Mouse (Mus musculus): ENCODE measurements around the gene Sgms2. TPM values are rescaled to one million over a fixed set of nuclear protein-coding genes. Genes with fewer than 3 reads are reported as not detected.

Sgms2 gene
- total and polyA plus RNA-seq, 3 experiments: not detected

GRCm38 (mm10) chr3:131508024-131508423 is 16.8 kb upstream of the Sgms2 start:
- no peaks in the 10 kb centered on the region for H3K79me2 ChIP-seq (replicated peaks; ENCODE audit: control insufficient read depth, extremely low read depth, insufficient read depth, poor library complexity, severe bottlenecking)
- H3K4me3 ChIP-seq (replicated peaks in 1 of 3; ENCODE audit: low read depth in 2 of 3, low read length in 2 of 3, poor library complexity in 1 of 3): no peak overlapping the region
- H3K36me3 ChIP-seq (replicated peaks in 1 of 2; ENCODE audit: control insufficient read depth in 1 of 2, insufficient read depth in 1 of 2, low read length in 1 of 2): no peaks in the 10 kb centered on the region
- dilution Hi-C loops (cut with MboI; ENCODE audit: extremely low pct_ligation_motif_present, extremely low pct_unique_long_range_greater_than_20kb, low sequenced_read_pairs) (no loop called here), in situ Hi-C loops (cut with MboI; ENCODE audit: low pct_ligation_motif_present, low pct_unique_long_range_greater_than_20kb, low sequenced_read_pairs) (no loop called here)
- H3K27me3 ChIP-seq (replicated peaks): no peaks in the 10 kb centered on the region
- H3K9me3 ChIP-seq (replicated peaks; ENCODE audit: low read length): no peaks in the 10 kb centered on the region
- no peak overlapping the region for H3K9ac ChIP-seq (ENCODE audit: insufficient read depth, low read depth)
- H3K4me1 ChIP-seq (ENCODE audit: control insufficient read depth in 1 of 2, insufficient read depth in 2 of 2): peaks cover 0 to 7% of the 10 kb centered on the region in 2 experiments; a peak in 2 of 4 replicates
- no peak overlapping the region for H3K4me2 ChIP-seq (ENCODE audit: insufficient read depth, low read depth, poor library complexity, severe bottlenecking)
- DNase-seq (ENCODE audit: extremely low read depth): no peak
- no peak overlapping the region for H3K27ac ChIP-seq (ENCODE audit: insufficient read depth, low read depth)
- TF ChIP-seq POLR2A (IDR thresholded peaks at IDR 0.05; ENCODE audit: low read depth, low read length) (no peak), RCOR1 (conservative IDR thresholded peaks at IDR 0.05; ENCODE audit: low read depth, low read length) (no peak), MEF2A (IDR thresholded peaks at IDR 0.05; ENCODE audit: borderline replicate concordance, low read depth, low read length) (no peak)

DNA sequence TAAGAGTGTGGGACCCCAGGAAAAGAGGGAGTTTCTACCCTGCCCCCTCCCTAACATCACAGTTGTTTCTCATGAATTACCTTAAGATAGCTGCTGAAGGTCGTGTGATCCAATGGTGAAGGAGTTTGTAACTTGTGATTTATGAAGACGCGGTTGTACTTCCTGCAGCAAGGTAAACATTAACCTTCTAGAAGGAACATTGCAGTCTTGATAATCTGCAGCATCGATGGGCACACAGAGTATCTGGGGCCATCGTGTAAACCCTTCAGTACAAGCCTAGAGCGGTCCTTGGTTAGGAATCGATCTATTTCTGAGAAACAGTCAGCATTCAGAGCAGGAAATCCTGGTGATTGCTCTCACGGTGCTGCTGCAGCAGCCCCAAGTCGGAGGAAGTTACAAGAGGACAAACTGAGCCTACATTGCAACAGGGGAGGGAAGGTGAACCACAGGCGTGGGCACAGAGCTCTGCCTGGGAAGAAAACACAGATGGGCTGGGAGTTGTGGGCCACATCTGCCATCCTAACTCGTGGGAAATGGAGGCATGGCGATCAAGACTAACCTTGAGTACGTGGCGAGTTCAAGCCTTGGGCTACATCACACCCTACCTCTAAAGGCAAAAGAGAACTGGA is 13.5 kb upstream of the Sgms2 start:
- Histone ChIP-seq H3K9ac (ENCODE audit: insufficient read depth, low read depth) (no peak overlapping the region), H3K9me3 (replicated peaks; ENCODE audit: low read length) (no peaks in the 10 kb centered on the region), H3K4me2 (ENCODE audit: insufficient read depth, low read depth, poor library complexity, severe bottlenecking) (no peak overlapping the region), H3K27me3 (replicated peaks) (no peaks in the 10 kb centered on the region), H3K27ac (ENCODE audit: insufficient read depth, low read depth) (no peak overlapping the region), H3K36me3 (replicated peaks in 1 of 2; ENCODE audit: control insufficient read depth in 1 of 2, insufficient read depth in 1 of 2, low read length in 1 of 2) (no peaks in the 10 kb centered on the region), H3K4me3 (replicated peaks in 1 of 3; ENCODE audit: low read depth in 2 of 3, low read length in 2 of 3, poor library complexity in 1 of 3) (no peak overlapping the region), H3K4me1 (ENCODE audit: control insufficient read depth in 1 of 2, insufficient read depth in 2 of 2) (peaks cover 3 to 36% of the 10 kb centered on the region in 2 experiments), H3K79me2 (replicated peaks; ENCODE audit: control insufficient read depth, extremely low read depth, insufficient read depth, poor library complexity, severe bottlenecking) (no peaks in the 10 kb centered on the region)
- no peak for TF ChIP-seq NRF1 (IDR thresholded peaks at IDR 0.05; ENCODE audit: low read depth, low read length)
- no peak for TF ChIP-seq HCFC1 (IDR thresholded peaks at IDR 0.05; ENCODE audit: low read depth, low read length)
- TF ChIP-seq ZNF384 (IDR thresholded peaks at IDR 0.05; ENCODE audit: low read depth, low read length): no peak
- no peak for TF ChIP-seq E2F4 (IDR thresholded peaks at IDR 0.05; ENCODE audit: insufficient replicate concordance, low read depth, low read length)
- no peak for TF ChIP-seq CHD2 (IDR thresholded peaks at IDR 0.05; ENCODE audit: low read length)
- TF ChIP-seq BHLHE40 (IDR thresholded peaks at IDR 0.05; ENCODE audit: low read depth, low read length): no peak
- TF ChIP-seq ZC3H11A (IDR thresholded peaks at IDR 0.05; ENCODE audit: low read depth, low read length): no peak
- TF ChIP-seq PAX5 (IDR thresholded peaks at IDR 0.05; ENCODE audit: low read length): no peak
- no peak for TF ChIP-seq MXI1 (IDR thresholded peaks at IDR 0.05; ENCODE audit: low read depth, low read length)
- TF ChIP-seq MYC (IDR thresholded peaks at IDR 0.05; ENCODE audit: low read depth, low read length): no peak
- TF ChIP-seq UBTF (IDR thresholded peaks at IDR 0.05; ENCODE audit: low read depth, low read length): no peak
- TF ChIP-seq SIN3A (IDR thresholded peaks at IDR 0.05; ENCODE audit: low read length): no peak
- TF ChIP-seq POLR2AphosphoS2 (IDR thresholded peaks at IDR 0.05; ENCODE audit: low read depth, low read length): no peak
- TF ChIP-seq IRF4 (IDR thresholded peaks at IDR 0.05; ENCODE audit: low read depth, low read length): no peak
- no peak for TF ChIP-seq ZKSCAN1 (IDR thresholded peaks at IDR 0.05; ENCODE audit: borderline replicate concordance, low read depth, low read length)
- TF ChIP-seq MAFK (IDR thresholded peaks at IDR 0.05; ENCODE audit: insufficient replicate concordance, low read length): no peak
- no peak for TF ChIP-seq USF2 (conservative IDR thresholded peaks at IDR 0.05; ENCODE audit: low read depth, low read length)
- TF ChIP-seq TCF12 (IDR thresholded peaks at IDR 0.05; ENCODE audit: low read depth, low read length): no peak
- TF ChIP-seq POLR2A (IDR thresholded peaks at IDR 0.05; ENCODE audit: low read depth, low read length): no peak
- TF ChIP-seq USF1 (IDR thresholded peaks at IDR 0.05; ENCODE audit: low read depth, low read length): no peak
- in situ Hi-C loops (cut with MboI; ENCODE audit: low pct_ligation_motif_present, low pct_unique_long_range_greater_than_20kb, low sequenced_read_pairs) (no loop called here), dilution Hi-C loops (cut with MboI; ENCODE audit: extremely low pct_ligation_motif_present, extremely low pct_unique_long_range_greater_than_20kb, low sequenced_read_pairs) (no loop called here)
- DNase-seq (ENCODE audit: extremely low read depth): no peak

All from CH12.LX (cell line).